Mouse (Mus musculus) G1E (cell line): ENCODE measurements at regions not wholly inside any gene's neighbourhood (a gene's known extent, or its start where the extent isn't known, plus 50 kb on each side); places are given as distances from the start of the nearest gene placed in this dataset.

Source experiments
- ATAC-seq: 2 replicates; pipeline ENCODE4 v1.8.0; 2016; ENCODE audit warnings: mild to moderate bottlenecking; ENCODE audit not compliant: insufficient number of reproducible peaks, poor library complexity, low FRiP score, severe bottlenecking; ENCODE audit errors: extremely low read depth
- DNase-seq: peaks from one replicate; pipeline ENCODE4 v3.0.0; 2012; ENCODE audit warnings: low spot score
- H3K27me3 ChIP-seq: 2 replicates; pipeline ENCODE4 v1.6.1; 2012; ENCODE audit warnings: mild to moderate bottlenecking, low read length, inconsistent platforms; ENCODE audit not compliant: insufficient read depth
- H3K36me3 ChIP-seq: replicated peaks from 2 replicates; pipeline ENCODE3; 2012; ENCODE audit warnings: mild to moderate bottlenecking, inconsistent platforms
- H3K4me1 ChIP-seq: 2 replicates; pipeline ENCODE4 v1.6.1; 2012; ENCODE audit warnings: low read depth, low read length, inconsistent platforms, mixed read lengths; ENCODE audit not compliant: insufficient read depth
- H3K4me3 ChIP-seq: 2 replicates; pipeline ENCODE4 v1.5.1; 2012; ENCODE audit warnings: low read depth, mild to moderate bottlenecking, inconsistent platforms, low read length, moderate library complexity, mixed read lengths
- H3K9me3 ChIP-seq: replicated peaks from 2 replicates; pipeline ENCODE4 v1.6.1; 2012; ENCODE audit warnings: inconsistent platforms
- CTCF ChIP-seq: IDR thresholded peaks from 2 replicates; pipeline ENCODE4 v1.5.1; 2012; ENCODE audit warnings: low read depth, low read length, inconsistent platforms, mixed read lengths
- GATA1 ChIP-seq: IDR thresholded peaks from 2 replicates; pipeline ENCODE4 v1.6.1; 2012; ENCODE audit warnings: borderline replicate concordance, low read length, inconsistent platforms, mixed read lengths
- GATA2 ChIP-seq: IDR thresholded peaks from 2 replicates; pipeline ENCODE4 v1.6.1; 2012; ENCODE audit warnings: low read depth, low read length, inconsistent platforms, borderline replicate concordance
- POLR2AphosphoS5 ChIP-seq: IDR thresholded peaks from 2 replicates; pipeline ENCODE4 v1.6.1; 2012; ENCODE audit warnings: low read depth, low read length, inconsistent platforms; ENCODE audit not compliant: insufficient replicate concordance
- TAL1 ChIP-seq: conservative IDR thresholded peaks from 2 replicates; pipeline ENCODE4 v1.6.1; 2012; ENCODE audit warnings: low read depth, low read length, inconsistent platforms, mixed read lengths

- no peak for ATAC-seq
- Histone ChIP-seq H3K9me3 (peaks cover 88% of the 10 kb centered on the region), H3K27me3 (no peaks in the 10 kb centered on the region), H3K36me3 (no peaks in the 10 kb centered on the region), H3K4me1 (no peaks in the 10 kb centered on the region), H3K4me3 (no peak overlapping the region)
- TF ChIP-seq TAL1 (no peak), CTCF (no peak), GATA1 (no peak), POLR2AphosphoS5 (no peak), GATA2 (no peak)
- no peak for DNase-seq
Measured at GRCm38 (mm10) chr5:128488872-128489580, 56.1 kb upstream of the Tmem132d start.

- DNase-seq: no peak
- no peak for ATAC-seq
- Histone ChIP-seq H3K27me3 (no peaks in the 10 kb centered on the region), H3K9me3 (peaks cover 88% of the 10 kb centered on the region), H3K36me3 (no peaks in the 10 kb centered on the region), H3K4me3 (no peak overlapping the region), H3K4me1 (no peaks in the 10 kb centered on the region)
- TF ChIP-seq GATA1: no peak
- TF ChIP-seq POLR2AphosphoS5: no peak
- TF ChIP-seq GATA2: no peak
- TF ChIP-seq CTCF: no peak
- no peak for TF ChIP-seq TAL1
Measured at GRCm38 (mm10) chr5:128487371-128487770, 54.5 kb upstream of the Tmem132d start.

GRCm38 (mm10) chr5:128484116-128484515 is 51.2 kb upstream of the Tmem132d start:
- H3K27me3 ChIP-seq: no peaks in the 10 kb centered on the region
- no peak overlapping the region for H3K4me3 ChIP-seq
- DNase-seq: no peak
- no peaks in the 10 kb centered on the region for H3K36me3 ChIP-seq
- no peak for TF ChIP-seq GATA2
- no peak for TF ChIP-seq GATA1
- TF ChIP-seq CTCF: no peak
- TF ChIP-seq POLR2AphosphoS5: no peak
- TF ChIP-seq TAL1: no peak
- H3K9me3 ChIP-seq: peaks cover 82% of the 10 kb centered on the region
- H3K4me1 ChIP-seq: no peaks in the 10 kb centered on the region
- ATAC-seq: no peak

GRCm38 (mm10) chr5:128483441-128483810 is 50.5 kb upstream of the Tmem132d start:
- H3K9me3 ChIP-seq: peaks cover 83% of the 10 kb centered on the region

GRCm38 (mm10) chr5:128482617-128483440 is 50.0 kb upstream of the Tmem132d start:
- DNase-seq (no peak), ATAC-seq (no peak)
- TF ChIP-seq CTCF (no peak), GATA1 (no peak), GATA2 (no peak), TAL1 (no peak), POLR2AphosphoS5 (no peak)
- no peaks in the 10 kb centered on the region for H3K36me3 ChIP-seq
- H3K4me3 ChIP-seq: no peak overlapping the region
- peaks cover 84% of the 10 kb centered on the region for H3K9me3 ChIP-seq
- H3K4me1 ChIP-seq: no peaks in the 10 kb centered on the region
- H3K27me3 ChIP-seq: no peaks in the 10 kb centered on the region

More at GRCm38 (mm10) chr5:128483441-128483810, 50.5 kb upstream of the Tmem132d start:
- Histone ChIP-seq H3K4me3 (no peak overlapping the region), H3K27me3 (no peaks in the 10 kb centered on the region), H3K4me1 (no peaks in the 10 kb centered on the region), H3K36me3 (no peaks in the 10 kb centered on the region)
- ATAC-seq: no peak
- no peak for DNase-seq
- TF ChIP-seq GATA1 (no peak), TAL1 (no peak), POLR2AphosphoS5 (no peak), CTCF (no peak), GATA2 (no peak)
